Mouse (Mus musculus) megakaryocyte, embryonic 14.5 days (primary cell): Measurements from ENCODE around the gene Polr2a. TPM values are rescaled to one million over a fixed set of nuclear protein-coding genes. Genes with fewer than 3 reads are reported as not detected.
A peak's percentile ranks its signal among the peaks of the same experiment; 100 is the strongest.

Experiments
- H3K27me3 ChIP-seq: replicated peaks from 2 replicates; pipeline ENCODE3; 2012; ENCODE audit warnings: inconsistent platforms
- H3K36me3 ChIP-seq: replicated peaks from 2 replicates; pipeline ENCODE3; 2012; ENCODE audit warnings: low read length, inconsistent platforms, mixed read lengths
- H3K4me1 ChIP-seq: 2 replicates; pipeline ENCODE4 v1.6.1; 2012; ENCODE audit warnings: inconsistent platforms
- H3K4me3 ChIP-seq: replicated peaks from 2 replicates; pipeline ENCODE3; 2012; ENCODE audit warnings: moderate library complexity, mild to moderate bottlenecking, inconsistent platforms
- H3K9me3 ChIP-seq: 2 replicates; pipeline ENCODE4 v1.6.1; 2012; ENCODE audit warnings: inconsistent platforms
- FLI1 ChIP-seq: IDR thresholded peaks from 2 replicates; pipeline ENCODE4 v1.6.1; 2012; ENCODE audit warnings: low read length, inconsistent platforms, mixed read lengths
- GATA1 ChIP-seq: IDR thresholded peaks from 3 replicates; pipeline ENCODE4 v1.6.1; 2012; ENCODE audit warnings: mixed read lengths, low read length, inconsistent platforms, borderline replicate concordance
- polyA plus RNA-seq: library from polyadenylated mRNA; stranded (reverse); fragments of >175 nt; gene quantifications from 2 replicates; pipeline ENCODE4 v1.2.3, GENCODE M21; 2012; ENCODE audit warnings: low replicate concordance; ENCODE audit not compliant: insufficient read depth

Polr2a gene
- polyA plus RNA-seq, 1 experiment, result 36.5 TPM

DNA sequence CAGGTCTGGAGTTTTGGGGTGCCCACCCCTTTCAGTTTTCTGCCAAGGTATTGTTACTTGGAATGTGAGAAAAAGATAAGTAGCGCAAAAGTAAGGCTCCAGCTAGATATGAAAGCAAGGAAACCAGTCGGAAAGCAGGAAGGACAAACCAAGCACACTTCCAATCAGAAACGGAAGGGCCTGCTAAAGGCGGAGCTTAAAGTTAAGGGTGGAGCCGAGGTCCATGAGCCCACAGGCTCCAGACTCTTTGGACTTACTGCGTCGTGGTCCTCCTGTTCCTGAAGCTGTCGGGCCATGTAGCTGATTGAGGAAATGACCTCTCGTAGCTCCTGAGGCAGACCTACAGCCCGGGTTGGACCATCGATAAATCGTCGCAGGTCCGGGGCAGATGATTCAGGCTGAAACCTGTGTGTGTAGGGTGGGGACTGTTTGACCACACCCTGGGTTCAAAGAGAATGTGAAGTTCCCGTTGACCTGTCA lies 26.4 kb upstream of the Polr2a start:
- H3K9me3 ChIP-seq, result no peaks in the 10 kb centered on the region
- peaks cover 17% of the 10 kb centered on the region for H3K4me1 ChIP-seq
- H3K4me3 ChIP-seq, result peak overlapping the region; percentile 79
- no peaks in the 10 kb centered on the region for H3K36me3 ChIP-seq
- TF ChIP-seq GATA1 (no peak), FLI1 (no peak)
- peaks cover 31% of the 10 kb centered on the region for H3K27me3 ChIP-seq

DNA sequence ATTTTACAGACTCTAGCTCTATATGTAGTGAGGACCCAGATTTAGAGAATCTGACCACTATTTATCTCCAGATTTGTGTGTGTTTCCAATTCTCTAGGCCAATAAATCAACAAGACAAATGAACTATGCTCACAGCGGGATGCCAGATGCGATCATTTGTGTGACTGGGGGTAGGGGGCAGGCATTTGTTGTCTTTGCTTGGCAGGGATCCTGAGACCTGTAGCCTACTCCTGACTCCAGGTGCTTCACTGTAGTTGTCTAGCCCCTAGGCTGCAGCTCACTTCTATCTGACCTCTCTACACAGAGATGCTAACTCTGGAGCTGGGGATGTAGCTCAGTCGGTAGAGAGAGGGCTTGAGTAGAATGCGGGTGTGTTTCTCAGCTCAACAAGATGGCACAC lies 23.4 kb upstream of the Polr2a start:
- peaks cover 19% of the 10 kb centered on the region for H3K4me1 ChIP-seq
- H3K9me3 ChIP-seq, result no peaks in the 10 kb centered on the region
- H3K4me3 ChIP-seq, result no peak overlapping the region
- peaks cover 2% of the 10 kb centered on the region for H3K36me3 ChIP-seq
- peaks cover 54% of the 10 kb centered on the region for H3K27me3 ChIP-seq
- TF ChIP-seq FLI1 (no peak), GATA1 (no peak)

DNA sequence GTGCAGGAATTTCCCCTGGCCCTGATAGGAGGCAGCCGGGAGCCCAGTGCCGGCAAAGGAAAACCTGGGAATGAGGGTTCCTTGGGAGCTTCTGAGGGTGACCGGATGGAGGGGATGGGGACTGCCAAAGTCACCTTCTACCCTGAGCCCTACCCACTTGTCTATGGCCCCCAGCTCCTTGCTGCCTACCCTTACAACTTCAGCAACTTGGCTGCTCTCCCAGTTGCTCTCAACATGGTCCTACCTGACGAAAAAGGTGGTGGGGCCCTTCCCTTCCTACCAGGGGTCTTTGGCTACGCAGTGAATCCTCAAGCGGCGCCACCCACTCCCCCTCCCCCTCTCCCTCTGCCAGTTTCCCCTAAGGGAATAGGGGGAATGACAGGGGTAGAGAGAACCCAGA lies 20.5 kb upstream of the Polr2a start:
- no peak overlapping the region for H3K4me3 ChIP-seq
- H3K9me3 ChIP-seq, result no peaks in the 10 kb centered on the region
- peaks cover 31% of the 10 kb centered on the region for H3K4me1 ChIP-seq
- H3K27me3 ChIP-seq, result peaks cover 72% of the 10 kb centered on the region
- peaks cover 5% of the 10 kb centered on the region for H3K36me3 ChIP-seq
- TF ChIP-seq FLI1 (no peak), GATA1 (no peak)

DNA sequence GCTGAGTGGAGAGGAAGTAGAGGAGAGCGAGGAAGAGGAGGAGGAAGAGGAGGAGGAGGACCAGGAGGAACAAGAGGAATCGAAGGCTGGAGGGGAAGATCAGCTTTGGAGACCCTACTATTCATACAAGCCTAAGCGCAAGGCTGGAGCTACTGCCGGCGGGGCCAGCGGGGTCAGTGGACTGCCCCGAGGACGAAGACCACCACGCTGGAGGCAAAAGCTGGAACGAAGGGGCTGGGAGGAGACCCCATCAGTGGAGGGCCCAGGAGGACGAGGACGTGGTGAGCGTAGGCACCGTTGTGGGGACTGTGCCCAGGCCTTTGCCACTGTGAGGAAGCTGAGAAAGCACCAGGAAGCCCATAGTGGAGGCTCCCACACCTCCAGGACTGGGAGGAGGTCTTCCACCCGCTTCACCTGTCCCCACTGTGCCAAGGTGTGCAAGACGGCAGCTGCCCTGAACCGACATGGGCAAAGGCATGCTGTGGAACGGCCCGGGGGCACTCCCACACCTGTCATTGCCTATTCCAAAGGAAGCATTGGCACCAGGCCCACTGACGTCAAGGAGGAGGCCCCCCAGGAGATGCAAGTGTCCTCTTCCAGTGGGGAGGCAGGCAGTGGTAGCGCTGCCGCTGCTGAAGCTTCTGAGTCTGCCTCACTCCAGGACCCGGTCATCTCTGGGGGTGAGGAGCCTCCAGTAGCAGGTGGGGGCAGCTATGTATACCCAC lies 20.0 kb upstream of the Polr2a start:
- Histone ChIP-seq H3K27me3 (peaks cover 73% of the 10 kb centered on the region), H3K36me3 (peaks cover 5% of the 10 kb centered on the region), H3K4me3 (no peak overlapping the region)

DNA sequence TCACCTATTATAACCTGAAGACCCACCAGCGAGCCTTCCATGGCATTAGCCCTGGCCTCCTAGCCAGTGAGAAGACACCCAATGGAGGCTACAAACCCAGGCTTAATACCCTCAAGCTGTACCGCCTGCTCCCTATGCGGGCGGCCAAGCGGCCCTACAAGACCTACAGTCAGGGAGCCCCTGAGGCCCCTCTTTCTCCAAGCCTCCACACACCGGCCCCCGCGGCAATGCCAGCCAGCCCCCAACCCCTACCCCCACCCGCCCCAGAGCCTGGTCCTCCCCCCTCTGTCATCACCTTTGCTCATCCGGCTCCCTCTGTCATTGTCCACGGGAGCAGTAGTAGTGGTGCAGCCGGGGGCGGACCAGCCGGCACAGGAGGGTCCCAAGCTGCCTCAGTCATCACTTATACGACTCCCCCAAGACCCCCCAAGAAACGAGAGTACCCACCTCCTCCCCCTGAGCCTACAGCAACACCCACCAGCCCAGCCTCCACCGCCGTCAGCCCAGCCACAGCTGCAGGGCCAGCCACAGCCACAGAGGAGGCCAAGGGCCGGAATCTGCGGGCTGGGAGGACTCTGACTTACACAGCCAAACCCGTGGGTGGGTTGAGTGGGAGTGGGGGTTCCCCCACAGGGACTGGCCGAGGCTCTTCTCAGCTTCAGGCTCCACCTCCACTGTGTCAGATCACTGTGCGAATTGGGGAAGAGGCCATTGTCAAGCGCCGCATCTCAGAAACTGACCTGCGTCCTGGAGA lies 19.2 kb upstream of the Polr2a start:
- TF ChIP-seq GATA1 (no peak), FLI1 (no peak)
- Histone ChIP-seq H3K27me3 (peaks cover 75% of the 10 kb centered on the region), H3K36me3 (peaks cover 5% of the 10 kb centered on the region), H3K4me1 (peaks cover 41% of the 10 kb centered on the region), H3K4me3 (no peak overlapping the region), H3K9me3 (no peaks in the 10 kb centered on the region)

More for the DNA sequence above, 20.0 kb upstream of the Polr2a start:
- Histone ChIP-seq H3K9me3 (no peaks in the 10 kb centered on the region), H3K4me1 (peaks cover 36% of the 10 kb centered on the region)
- TF ChIP-seq FLI1, result no peak
- no peak for TF ChIP-seq GATA1

DNA sequence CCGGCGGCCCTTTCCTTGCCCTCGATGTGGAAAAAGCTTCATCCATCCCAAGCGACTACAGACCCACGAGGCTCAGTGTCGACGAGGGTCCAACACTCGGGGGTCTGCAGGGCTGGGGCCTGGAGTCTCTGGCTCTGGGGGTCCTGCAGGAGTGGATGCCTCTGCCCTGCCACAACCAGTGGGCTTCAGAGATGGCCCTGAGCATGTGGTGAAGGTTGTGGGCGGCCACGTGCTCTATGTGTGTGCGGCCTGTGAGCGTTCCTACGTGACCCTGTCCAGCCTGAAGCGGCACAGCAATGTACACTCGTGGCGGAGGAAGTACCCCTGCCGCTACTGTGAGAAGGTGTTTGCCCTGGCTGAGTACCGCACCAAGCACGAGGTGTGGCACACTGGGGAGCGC lies 18.1 kb upstream of the Polr2a start:
- Histone ChIP-seq H3K27me3 (peaks cover 65% of the 10 kb centered on the region), H3K9me3 (no peaks in the 10 kb centered on the region), H3K4me3 (no peak overlapping the region), H3K36me3 (peaks cover 5% of the 10 kb centered on the region), H3K4me1 (peaks cover 41% of the 10 kb centered on the region)
- no peak for TF ChIP-seq FLI1
- no peak for TF ChIP-seq GATA1

DNA sequence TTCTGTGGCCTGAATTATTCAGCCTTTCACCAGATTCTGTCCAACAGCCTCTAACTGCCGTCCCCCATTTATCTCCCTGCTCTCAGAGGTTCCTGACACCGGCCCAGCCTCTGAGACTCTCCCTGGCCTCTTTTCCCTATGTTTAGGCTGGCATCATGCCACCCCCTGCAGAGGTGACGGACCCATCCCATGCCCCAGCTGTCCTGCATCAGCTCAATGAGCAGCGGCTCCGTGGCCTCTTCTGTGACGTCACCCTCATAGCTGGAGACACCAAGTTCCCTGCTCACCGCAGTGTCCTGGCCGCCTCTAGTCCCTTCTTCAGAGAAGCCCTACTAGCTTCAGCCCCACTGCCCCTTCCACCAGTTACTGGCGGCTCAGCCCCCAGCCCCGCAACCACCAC lies 17.3 kb upstream of the Polr2a start:
- H3K4me1 ChIP-seq, result peaks cover 39% of the 10 kb centered on the region
- no peaks in the 10 kb centered on the region for H3K9me3 ChIP-seq
- H3K27me3 ChIP-seq, result peaks cover 64% of the 10 kb centered on the region
- no peak for TF ChIP-seq GATA1
- no peak for TF ChIP-seq FLI1
- no peak overlapping the region for H3K4me3 ChIP-seq
- H3K36me3 ChIP-seq, result peaks cover 5% of the 10 kb centered on the region

DNA sequence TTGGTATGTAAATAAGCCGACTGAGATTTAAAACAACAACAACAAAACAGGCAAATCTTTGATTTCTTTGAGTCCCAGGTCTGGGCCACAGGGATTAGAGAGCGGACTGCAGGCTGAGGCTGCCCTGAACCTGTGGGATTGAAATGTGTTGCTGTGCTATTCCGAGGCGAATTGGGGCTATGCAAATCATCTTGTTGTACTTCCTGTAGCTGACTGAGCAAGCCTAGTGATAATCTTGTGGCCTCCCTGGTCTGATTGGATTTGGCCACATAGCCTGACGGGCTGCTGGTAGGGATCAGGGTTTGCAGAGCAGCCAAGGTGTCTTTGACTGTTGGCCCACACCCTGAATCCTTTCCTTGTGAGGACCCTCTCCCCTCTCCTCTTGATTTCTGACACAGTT lies 16.5 kb upstream of the Polr2a start:
- Histone ChIP-seq H3K36me3 (peaks cover 5% of the 10 kb centered on the region), H3K9me3 (no peaks in the 10 kb centered on the region), H3K4me3 (peak overlapping the region; percentile 28), H3K4me1 (peaks cover 38% of the 10 kb centered on the region), H3K27me3 (peaks cover 61% of the 10 kb centered on the region)
- TF ChIP-seq FLI1 (no peak), GATA1 (no peak)

DNA sequence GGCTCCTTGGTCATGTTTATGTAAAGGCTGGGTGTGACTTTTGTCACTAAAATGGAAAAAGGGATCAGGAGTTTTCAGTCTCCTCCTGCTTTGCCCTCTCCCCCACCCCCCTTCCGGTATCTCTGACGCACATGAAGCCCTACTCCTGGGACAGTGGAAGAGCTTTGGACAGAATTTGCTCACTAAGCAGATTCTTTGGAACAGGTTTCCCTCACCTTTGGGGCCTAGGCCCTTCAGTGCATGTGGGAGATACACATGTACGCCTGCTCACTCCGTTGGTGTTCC lies 9.1 kb upstream of the Polr2a start:
- Histone ChIP-seq H3K4me3 (no peak overlapping the region), H3K27me3 (peaks cover 40% of the 10 kb centered on the region), H3K9me3 (no peaks in the 10 kb centered on the region), H3K4me1 (peaks cover 24% of the 10 kb centered on the region), H3K36me3 (no peaks in the 10 kb centered on the region)
- TF ChIP-seq GATA1, result no peak
- TF ChIP-seq FLI1, result no peak

DNA sequence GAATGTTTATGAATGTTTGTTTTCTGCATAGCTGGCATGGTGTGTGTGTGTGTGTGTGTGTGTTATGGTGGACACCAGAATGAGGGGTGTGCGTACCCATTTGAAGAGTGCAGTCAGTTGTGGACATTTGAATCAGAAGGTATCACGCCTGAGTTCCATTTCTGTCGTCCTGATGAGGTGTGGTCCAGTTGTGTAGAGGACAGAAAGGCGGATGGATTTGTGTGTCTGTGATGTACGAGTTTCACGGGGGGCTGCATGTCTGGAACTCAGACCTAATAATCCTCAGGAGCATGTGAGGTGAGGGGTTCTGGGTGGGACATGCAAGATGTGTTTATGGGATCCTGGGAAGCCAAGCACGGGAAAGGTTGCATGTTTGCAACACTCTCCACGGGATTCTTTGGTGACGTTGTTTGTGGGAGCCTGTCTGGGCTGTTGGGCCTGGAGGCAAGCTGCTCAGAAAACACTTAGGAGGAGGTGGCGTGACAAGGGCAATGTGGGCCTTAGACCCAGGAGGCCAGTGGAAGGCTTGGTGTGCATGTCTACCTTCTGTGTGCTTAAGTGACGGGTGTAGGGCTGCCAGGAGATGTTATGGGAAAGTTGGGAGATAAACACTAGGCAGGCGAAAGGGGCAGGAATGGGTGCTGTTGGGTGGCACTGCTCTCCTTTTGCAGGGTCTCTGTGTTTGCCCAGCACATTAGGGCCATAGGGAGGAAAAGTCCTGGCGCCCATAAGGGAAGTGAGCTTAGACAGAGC lies 8.6 kb upstream of the Polr2a start:
- no peaks in the 10 kb centered on the region for H3K36me3 ChIP-seq
- peaks cover 40% of the 10 kb centered on the region for H3K27me3 ChIP-seq
- H3K9me3 ChIP-seq, result no peaks in the 10 kb centered on the region
- H3K4me3 ChIP-seq, result peak overlapping the region; percentile 94
- no peak for TF ChIP-seq GATA1
- TF ChIP-seq FLI1, result no peak
- peaks cover 24% of the 10 kb centered on the region for H3K4me1 ChIP-seq
